Mouse (Mus musculus) gastrocnemius, postnatal 25 days (tissue): ENCODE results near the gene Saa3. TPM values are rescaled to one million over a fixed set of nuclear protein-coding genes. Genes with fewer than 3 reads are reported as not detected.
"Not testable (repeated sequence)": the region's sequence is repeated elsewhere in the genome, so short reads cannot be mapped to it uniquely, and the experiment has no call there.

Experiments
- DNase-seq: peaks from one replicate; pipeline ENCODE4 v3.0.0; 2022
- total RNA-seq, 2 experiments: library from RNA; stranded (reverse); gene quantifications; 1 replicate in 1 of 2; 2 replicates in 1 of 2; pipeline ENCODE4 v1.2.3; 2021

The Saa3 gene
- total RNA-seq, 2 experiments from 2014 or later, result not detected

DNA sequence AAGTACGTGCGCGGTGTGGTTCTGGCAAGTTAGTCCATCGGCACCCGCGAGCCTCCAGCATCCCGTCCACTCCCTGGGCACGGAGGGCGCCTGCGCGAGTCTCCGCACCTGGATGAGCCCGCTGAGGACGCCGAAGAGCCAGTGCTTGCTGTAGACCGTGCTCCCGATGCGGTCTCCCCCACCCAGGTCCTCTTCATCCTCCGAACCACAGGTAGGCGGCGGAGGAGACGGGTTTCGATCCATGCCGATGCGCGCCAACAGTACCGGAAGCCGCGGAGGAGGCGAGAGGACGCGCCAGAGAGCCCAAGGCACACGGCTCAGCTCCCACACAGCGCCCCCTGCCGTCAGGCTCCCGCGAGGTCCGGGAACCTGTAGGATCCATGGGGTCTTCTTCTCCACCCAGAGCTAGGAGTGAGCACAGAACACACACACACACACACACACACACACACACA lies 5.1 kb downstream of the Saa3 start, which contains the start of gene Saal1:
Gene Saal1 (minus strand): TSS at position 291 of the 455 bp plus-strand sequence.
- DNase-seq, result peak; percentile 67

- no peak for DNase-seq
These were observed 14.9 kb downstream of the Saa3 start for GRCm38 (mm10) chr7:46700521-46701025.

- DNase-seq, result no peak
These were observed 18.7 kb downstream of the Saa3 start for GRCm38 (mm10) chr7:46696754-46697153.

GRCm38 (mm10) chr7:46686827-46687226 lies 28.7 kb downstream of the Saa3 start:
- no peak for DNase-seq

DNA sequence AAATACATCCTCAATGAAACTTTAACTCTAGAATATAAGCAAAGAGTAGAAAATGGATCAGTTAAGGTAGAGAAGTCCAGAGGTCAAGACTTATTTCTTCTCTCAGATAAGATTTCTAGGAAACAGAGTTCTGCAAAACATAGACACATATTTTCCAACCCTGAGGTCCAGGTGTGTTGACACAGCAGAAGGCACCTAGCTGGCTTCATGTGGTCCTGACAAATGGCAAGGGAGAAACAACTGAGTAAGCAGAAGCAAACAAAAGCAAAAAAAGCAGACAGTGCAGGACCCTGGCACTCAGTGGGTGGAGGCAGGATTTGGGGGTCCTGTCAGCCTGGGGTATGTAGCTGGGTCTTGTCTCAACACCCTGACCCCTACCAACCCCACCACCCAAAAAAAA lies 34.8 kb downstream of the Saa3 start:
- DNase-seq, result no peak

DNA sequence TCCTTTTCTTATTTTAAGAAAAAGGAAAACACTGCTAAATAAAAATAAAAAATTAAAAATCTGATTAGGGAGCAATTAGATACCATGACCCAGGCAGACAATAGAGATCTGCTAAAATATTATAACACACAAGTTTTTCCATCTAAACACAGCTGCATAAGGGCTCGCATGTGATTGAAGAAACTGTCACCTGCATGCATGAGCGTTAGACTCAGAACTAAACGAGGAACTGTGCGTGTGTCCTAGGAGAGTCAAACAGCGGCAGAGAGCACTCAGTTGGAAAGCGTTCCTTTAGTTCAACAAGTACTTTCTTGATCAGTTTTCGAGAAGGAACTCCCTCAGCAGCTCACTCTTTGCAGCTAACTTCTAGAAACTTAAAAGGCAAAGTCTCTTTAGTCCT lies 36.5 kb downstream of the Saa3 start:
- DNase-seq, result not testable (repeated sequence)

DNA sequence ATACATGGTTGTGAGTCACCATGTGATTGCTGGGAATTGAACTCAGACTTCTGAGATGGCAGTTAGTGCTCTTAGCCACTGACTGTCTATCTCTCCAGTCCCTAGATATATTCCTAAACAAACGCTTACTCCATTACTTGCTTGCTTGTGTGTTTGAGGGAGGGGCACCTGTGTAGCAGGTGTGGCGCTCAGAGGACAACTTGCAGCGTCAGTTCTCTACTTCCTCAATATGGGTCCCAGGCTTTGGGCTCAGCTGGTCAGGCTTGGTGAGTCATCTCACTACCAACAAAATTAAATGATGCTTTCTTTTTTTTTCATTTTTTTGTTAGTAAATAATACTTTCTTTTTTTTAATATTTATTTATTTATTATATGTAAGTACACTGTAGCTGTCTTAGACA lies 37.1 kb downstream of the Saa3 start:
- DNase-seq, result no peak

GRCm38 (mm10) chr7:46676808-46677360 lies 38.6 kb downstream of the Saa3 start:
- no peak for DNase-seq

DNA sequence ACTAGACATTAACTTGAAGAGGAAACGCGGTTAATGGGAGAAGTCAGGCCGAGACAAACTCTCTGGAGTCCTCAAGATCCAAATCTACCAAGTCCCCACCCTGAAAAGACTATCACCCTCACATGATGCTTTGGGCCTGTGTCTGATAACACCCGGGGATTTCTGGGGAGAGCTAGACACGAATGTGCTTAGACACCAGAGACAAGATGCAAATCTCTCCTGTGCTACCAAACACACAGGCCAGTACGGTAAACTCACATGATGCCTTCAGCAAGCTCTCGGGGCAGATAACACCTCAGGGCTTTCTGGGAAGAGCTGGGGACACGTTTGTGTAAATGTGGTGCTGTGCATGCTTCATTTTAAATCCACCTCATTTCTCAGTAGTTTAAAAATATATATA lies 39.6 kb downstream of the Saa3 start:
- DNase-seq, result no peak

- no peak for DNase-seq
These were observed 40.4 kb downstream of the Saa3 start for GRCm38 (mm10) chr7:46675061-46675460.

DNA sequence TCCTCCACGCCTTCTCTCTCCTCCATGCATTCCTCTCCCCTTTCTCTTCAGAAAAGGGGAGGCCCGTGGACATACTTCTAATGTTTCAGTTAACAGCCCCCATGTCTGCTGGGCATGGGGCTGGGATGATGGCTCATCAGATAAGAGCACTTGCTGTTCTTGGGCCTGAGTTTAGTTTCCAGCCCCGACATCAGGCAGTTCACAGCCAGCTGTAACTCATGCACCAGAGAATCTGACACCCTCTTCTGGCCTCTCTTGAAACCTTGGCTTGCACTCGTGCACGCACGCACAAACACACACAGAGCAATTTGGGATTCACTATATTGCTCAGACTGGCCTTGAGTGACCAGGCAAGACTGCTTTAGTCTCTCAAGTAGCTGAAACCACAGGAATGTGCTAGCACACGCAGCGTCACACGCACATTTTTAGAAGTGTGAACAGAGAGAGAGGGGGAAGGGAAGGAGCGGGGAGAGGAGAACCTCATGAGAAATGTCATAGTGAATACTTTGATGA lies 43.3 kb downstream of the Saa3 start, which contains the start of gene Tph1:
Gene Tph1 (minus strand): TSS at position 378 of the 513 bp plus-strand sequence.
- DNase-seq, result peak; percentile 9

GRCm38 (mm10) chr7:46667256-46667655 lies 48.2 kb downstream of the Saa3 start:
- no peak for DNase-seq

GRCm38 (mm10) chr7:46665236-46665635 lies 50.3 kb downstream of the Saa3 start:
- no peak for DNase-seq

Other genes starting within 250 kb of the Saa3 start
- gene Sergef, start 75.9 kb downstream of the Saa3 start, total RNA-seq, result 1 to 10 TPM; 3.9 to 4.6 TPM
- gene Tph1, start 43.2 kb downstream of the Saa3 start, total RNA-seq, result 1 to 10 TPM in 1 of 2 experiments, under 1 TPM in 1; 0.88 to 1.0 TPM
- gene Saal1, start 5.0 kb downstream of the Saa3 start, total RNA-seq, result 1 to 10 TPM; 2.7 TPM
- gene Saa4, start 16.9 kb upstream of the Saa3 start, total RNA-seq, result not detected
- not detected for gene Saa1, start 27.3 kb upstream of the Saa3 start, total RNA-seq
- gene Saa2, start 36.1 kb upstream of the Saa3 start, total RNA-seq, result not detected
- 10 to 100 TPM in 1 of 2 experiments, 1 to 10 TPM in 1; 9.8 to 10.9 TPM for gene Hps5, start 80.4 kb upstream of the Saa3 start, total RNA-seq
- 10 to 100 TPM; 13.0 to 15.3 TPM for gene Gtf2h1, start 80.4 kb upstream of the Saa3 start, total RNA-seq
- gene Ldha, start 125.8 kb upstream of the Saa3 start, total RNA-seq, result 1,000 to 10,000 TPM; 2,738 to 2,745 TPM
- gene Ldhc, start 145.5 kb upstream of the Saa3 start, total RNA-seq, result not detected
- gene Tsg101, start 204.3 kb upstream of the Saa3 start, total RNA-seq, result 10 to 100 TPM; 42.0 to 46.9 TPM
- 1 to 10 TPM; 7.0 to 8.8 TPM for gene Uevld, start 242.8 kb upstream of the Saa3 start, total RNA-seq